Mouse (Mus musculus): Measurements from ENCODE around the gene Wnt11.

The Wnt11 gene

DNA sequence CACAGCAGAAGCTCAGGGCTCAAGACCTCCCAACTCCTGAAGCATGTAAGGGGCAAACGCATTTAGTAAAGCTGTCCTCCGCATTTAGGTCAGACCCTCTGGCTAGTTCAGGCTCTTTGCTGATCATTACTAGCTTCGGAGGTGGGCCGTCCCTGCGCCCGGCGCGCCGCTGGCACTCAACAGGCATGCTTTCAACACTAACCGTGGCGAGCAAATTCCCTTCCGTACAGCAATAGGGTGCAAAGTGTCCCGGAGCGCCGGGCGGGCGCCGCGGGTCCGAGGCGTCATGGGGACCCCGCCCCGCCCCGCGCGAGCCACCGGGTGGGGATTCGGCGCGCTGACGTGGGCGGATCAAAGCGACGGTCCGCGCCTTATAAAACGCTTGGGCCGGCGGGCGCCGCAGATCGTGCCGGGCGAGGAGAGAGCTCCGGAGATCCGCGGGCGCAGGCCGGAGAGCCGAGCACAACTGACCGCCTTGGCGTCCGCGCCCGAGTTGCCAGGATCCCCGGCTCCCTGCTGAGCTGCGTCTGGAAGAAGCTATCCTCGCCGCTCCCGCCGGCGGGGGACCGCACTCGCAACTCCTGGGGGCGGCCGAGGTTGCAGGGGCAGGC is at the start of gene Wnt11:
Wnt11 (plus strand) TSS at position 402 of the 611 bp plus-strand sequence.
- no peak for DNase-seq (ENCODE audit: low spot score)

- DNase-seq (ENCODE audit: low spot score), result no peak
Measured at GRCm38 (mm10) chr7:98786792-98787612, 47.9 kb upstream of the Wnt11 start.

DNA sequence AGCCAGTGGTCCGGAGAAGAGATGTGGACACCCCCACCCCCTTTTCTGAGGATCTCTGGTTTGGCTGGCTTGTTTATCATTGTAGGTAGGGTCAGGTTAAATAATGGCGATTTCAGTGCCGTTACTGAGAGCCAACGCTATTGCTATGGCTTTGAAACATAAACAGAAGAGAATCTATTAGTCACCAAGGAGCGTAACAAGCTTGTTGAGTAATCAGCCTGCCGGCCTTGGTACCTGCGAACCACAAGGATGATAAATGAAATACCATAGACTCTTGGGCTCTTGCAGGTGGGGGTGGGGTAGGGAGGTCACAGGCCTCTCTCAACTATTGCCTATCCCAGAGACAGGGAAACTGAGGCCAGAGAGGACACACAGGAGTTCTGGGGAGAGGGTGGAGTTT is 46.2 kb upstream of the Wnt11 start:
- no peak for DNase-seq (ENCODE audit: low spot score)

GRCm38 (mm10) chr7:98789121-98789520 is 45.8 kb upstream of the Wnt11 start:
- no peak for DNase-seq (ENCODE audit: low spot score)

GRCm38 (mm10) chr7:98791864-98792263 is 43.0 kb upstream of the Wnt11 start:
- DNase-seq (ENCODE audit: low spot score), result no peak

GRCm38 (mm10) chr7:98793811-98794210 is 41.1 kb upstream of the Wnt11 start:
- no peak for DNase-seq (ENCODE audit: low spot score)

- no peak for DNase-seq (ENCODE audit: low spot score)
Measured at GRCm38 (mm10) chr7:98794444-98794843, 40.5 kb upstream of the Wnt11 start.

DNA sequence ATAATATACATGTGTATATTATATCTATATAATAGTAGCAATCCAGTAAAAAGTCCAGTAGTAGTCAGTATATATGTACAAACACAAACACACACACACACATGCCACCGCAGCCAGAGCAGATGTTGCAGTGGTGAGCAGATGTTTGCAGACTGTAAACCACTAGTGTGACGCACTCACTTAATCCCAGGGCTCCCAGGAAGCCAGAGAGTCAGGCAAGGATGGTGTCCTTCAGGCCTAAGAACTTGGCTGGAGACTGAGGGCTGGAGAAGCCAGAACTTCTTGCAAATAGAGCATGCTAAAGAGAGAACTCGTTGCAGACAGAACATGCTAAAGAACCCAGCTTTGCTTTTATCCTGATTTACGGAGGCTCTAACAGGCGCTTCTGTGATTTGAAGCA is 39.3 kb upstream of the Wnt11 start:
- DNase-seq (ENCODE audit: low spot score), result no peak

GRCm38 (mm10) chr7:98797347-98798133 is 37.4 kb upstream of the Wnt11 start:
- no peak for DNase-seq (ENCODE audit: low spot score)

DNA sequence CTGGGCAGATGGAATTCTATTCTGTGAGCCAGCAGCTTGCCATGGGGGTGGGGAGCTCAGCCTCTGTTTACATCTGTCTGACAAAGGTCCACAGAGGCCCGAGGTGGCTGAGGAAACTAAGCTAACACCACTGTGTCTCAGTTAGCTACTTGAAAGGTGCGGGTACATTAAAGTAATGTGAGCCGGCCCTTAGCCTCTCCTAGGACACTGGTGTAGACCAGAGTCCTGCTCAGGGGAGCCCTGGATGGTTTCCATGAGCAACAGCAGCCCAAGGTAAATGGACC is 36.8 kb upstream of the Wnt11 start:
- no peak for DNase-seq (ENCODE audit: low spot score)

DNA sequence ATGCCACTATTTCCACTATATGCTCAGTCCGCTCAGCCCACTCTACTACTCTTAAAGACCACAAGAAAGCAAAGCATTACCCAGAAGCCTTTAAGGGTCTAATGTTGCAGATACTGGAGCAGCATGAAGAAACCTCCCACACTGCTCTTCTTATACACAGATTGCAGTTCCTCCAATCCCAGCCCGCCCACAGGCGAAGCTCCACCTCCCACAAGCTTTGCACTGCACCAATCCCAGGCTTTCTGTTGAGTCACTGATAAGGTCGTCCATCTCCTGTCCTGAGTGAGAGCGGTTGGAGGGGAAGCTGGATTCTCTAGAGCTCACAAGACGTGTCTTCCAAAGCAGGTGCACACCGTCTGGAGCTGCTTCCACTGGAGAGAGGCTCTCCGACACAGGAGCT is 34.5 kb upstream of the Wnt11 start:
- no peak for DNase-seq (ENCODE audit: low spot score)

DNA sequence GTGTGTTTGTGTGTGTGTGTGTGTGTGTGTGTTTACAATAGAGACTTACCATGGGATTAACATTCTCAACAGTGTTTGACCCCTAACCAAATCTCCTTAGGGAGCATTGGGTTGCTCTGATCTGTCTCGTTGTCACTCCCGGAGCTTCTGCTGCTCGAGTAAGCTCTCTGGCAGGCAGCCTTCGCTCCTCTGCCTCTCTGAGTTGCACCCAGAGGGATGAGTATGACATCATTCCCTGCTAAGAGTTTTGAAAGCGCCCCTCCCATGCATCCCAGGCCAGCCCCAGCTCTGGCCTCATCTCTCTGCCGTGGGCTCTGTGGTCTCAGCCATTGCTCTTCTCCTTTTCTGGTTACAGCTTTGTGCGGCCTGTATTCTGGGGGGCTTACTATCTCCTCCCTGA is 33.8 kb upstream of the Wnt11 start:
- DNase-seq (ENCODE audit: low spot score), result no peak

- no peak for DNase-seq (ENCODE audit: low spot score)
Measured at GRCm38 (mm10) chr7:98803181-98803580, 31.7 kb upstream of the Wnt11 start.

DNA sequence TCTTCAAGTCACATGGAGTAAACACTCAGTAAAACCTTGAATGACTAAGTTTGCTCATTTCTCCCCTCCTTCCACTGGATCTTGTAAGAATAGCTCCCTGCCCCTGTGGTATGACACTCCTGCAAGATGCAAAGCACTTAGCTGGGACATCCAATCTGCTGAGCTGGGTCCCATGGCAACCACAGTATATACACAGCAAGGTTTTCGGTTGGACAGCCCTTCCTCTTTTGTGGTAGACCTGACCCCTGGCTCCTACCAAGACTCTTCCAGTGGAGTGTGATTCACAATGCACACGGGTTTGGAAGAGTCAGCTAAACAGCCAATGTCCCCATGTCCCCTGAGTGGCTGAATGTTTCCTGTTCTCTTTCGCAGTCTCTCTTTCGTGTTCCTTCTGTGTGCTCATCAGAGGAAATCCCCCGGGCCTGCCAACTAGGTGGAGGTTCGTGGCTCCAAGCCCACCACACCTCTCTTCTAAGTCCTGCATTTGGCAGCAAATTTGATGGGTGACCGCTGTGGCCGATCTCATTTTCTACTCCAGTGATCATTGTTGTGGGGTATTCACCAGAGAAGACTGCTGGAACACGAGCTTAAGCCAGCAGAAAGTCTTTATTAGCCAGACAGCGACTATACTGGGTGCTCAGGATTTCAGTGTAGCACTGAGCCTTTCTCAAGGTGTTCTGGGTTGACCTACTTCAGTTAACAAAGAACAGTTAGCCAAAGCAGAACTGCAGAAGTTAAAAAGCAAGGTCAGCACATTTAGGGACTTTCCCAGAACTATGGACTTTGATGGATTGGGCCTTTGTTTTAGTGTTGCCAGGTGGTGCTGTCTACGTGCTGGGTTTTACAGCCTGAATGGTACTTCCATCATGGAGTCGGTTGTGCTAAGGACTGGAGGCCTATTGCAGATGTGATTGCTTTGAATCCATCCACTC is 29.8 kb upstream of the Wnt11 start:
- no peak for DNase-seq (ENCODE audit: low spot score)

DNA sequence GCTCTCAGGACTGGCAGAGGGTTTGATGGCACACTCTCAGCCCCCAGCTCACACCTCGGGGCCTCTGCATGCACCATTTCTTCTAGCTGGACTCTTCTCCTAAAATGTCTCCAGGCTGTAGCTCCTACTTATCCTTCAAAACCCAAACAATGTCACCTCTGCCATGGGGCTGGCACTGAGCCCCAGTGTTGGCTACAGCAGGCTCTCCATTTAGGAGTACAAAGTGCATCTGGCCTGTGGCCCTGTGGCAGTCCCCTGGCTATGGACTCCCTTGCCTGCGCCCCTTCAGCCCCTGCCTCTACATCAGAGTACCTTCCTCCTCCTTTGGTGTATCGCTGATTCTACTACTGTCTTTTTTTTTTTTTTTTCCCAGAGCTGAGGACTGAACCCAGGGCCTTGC is 28.0 kb upstream of the Wnt11 start:
- no peak for DNase-seq (ENCODE audit: low spot score)

DNA sequence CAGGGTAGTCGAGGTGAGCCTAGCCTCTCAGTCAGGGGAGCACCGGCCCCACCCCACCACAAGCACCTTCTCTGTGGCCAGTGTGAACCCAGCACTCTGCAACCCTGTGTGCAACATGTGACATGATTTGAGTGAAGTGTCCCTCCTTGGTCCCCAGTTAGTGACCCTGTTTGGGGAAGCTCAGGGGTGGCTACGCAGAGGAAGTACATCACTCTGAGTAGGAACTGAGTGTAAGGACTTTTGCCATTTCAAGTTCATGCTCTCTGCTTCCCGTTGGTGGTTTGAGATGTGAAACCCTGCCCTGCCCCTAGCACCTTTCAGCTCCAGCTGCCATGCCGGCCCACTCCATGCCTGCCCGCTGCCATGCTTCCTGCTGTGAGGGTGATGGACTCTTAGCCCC is 25.5 kb upstream of the Wnt11 start:
- DNase-seq (ENCODE audit: low spot score), result no peak

- DNase-seq (ENCODE audit: low spot score), result no peak
Measured at GRCm38 (mm10) chr7:98810619-98811018, 24.3 kb upstream of the Wnt11 start.

DNA sequence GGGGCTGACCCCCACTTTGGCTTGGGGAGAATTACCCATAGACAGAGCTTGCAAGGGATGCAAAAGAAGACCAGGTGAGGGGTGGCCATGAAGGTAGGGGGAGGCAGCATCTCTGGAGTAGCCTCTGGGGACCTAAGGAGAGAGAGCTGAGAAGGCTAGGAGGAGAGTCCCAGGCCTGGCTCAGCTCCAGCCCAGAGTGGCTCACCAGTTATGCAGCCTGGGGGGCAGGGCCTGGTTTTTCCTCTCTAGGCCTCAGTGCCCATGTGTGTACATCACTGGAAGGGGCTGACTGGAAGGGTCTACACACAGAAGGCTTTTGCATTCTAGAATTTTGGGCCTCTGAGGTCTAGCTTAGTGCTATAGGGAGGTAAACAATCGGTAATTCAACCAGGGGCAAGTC is 14.4 kb upstream of the Wnt11 start:
- DNase-seq (ENCODE audit: low spot score), result no peak

GRCm38 (mm10) chr7:98822881-98823280 is 12.0 kb upstream of the Wnt11 start:
- DNase-seq (ENCODE audit: low spot score), result no peak

GRCm38 (mm10) chr7:98823896-98824822 is 10.8 kb upstream of the Wnt11 start:
- no peak for DNase-seq (ENCODE audit: low spot score)

GRCm38 (mm10) chr7:98828052-98828451 is 6.9 kb upstream of the Wnt11 start:
- no peak for DNase-seq (ENCODE audit: low spot score)
